ENCODE assay signal across 16 mouse cellular contexts in genomic region chr5:118053205-118053604, GRCm38 (mm10). TPM values are rescaled to one million over a fixed set of nuclear protein-coding genes. Genes with fewer than 3 reads are reported as not detected.
"Had no signal": no experiment of that assay in that cellular context is flagged by ENCODE, and none has a peak within 500 bp of the region (broad histone marks: within the 10 kb centered on the region; RNA-seq: fewer than 3 reads in every experiment).

No protein-coding gene starts in this region.

- H3K27ac ChIP-seq: left cerebral cortex, adult 2 months; liver, embryonic 13.5 days; stomach, embryonic 15.5 days had no signal

- DNase-seq: kidney, adult 2 months; kidney, postnatal 25 days; layer of hippocampus, postnatal 36 days; liver, embryonic 13.5 days; lung, adult 2 months; lung, postnatal 14 days; lung, postnatal 4 days; midbrain, embryonic 14.5 days; right cerebral cortex, postnatal 25 days; spleen, adult 18-20 months; thymus, postnatal 25 days had no signal

- H3K4me3 ChIP-seq: left cerebral cortex, adult 2 months; liver, embryonic 13.5 days; stomach, embryonic 15.5 days had no signal

- H3K36me3 ChIP-seq: liver, embryonic 13.5 days; stomach, embryonic 15.5 days had no signal

- H3K9me3 ChIP-seq: liver, embryonic 13.5 days; stomach, embryonic 15.5 days had no signal

- H3K4me2 ChIP-seq: liver, embryonic 13.5 days; midbrain, embryonic 11.5 days; stomach, embryonic 15.5 days had no signal

- H3K9ac ChIP-seq: liver, embryonic 13.5 days; stomach, embryonic 15.5 days had no signal

- ATAC-seq: intestine, embryonic 16.5 days had no signal

- H3K27me3 ChIP-seq: liver, embryonic 13.5 days; stomach, embryonic 15.5 days had no signal

RNA-seq across cellular contexts. Expression of gene Tesc, which starts 25.7 kb away (rescaled TPM):
- total RNA-seq: megakaryocyte-erythroid progenitor cell, adult 5-6 weeks had no signal
